Mouse (Mus musculus) embryonic facial prominence, embryonic 14.5 days (tissue): Measurements from ENCODE around the gene Lrmda. TPM values are rescaled to one million over a fixed set of nuclear protein-coding genes. Genes with fewer than 3 reads are reported as not detected.

ENCODE experiments used
- ATAC-seq: fragments of 200-750 bp; cut with Nextera tagmentation; 2 replicates; pipeline ENCODE4 v1.8.0; 2017; ENCODE audit warnings: low read depth, moderate number of reproducible peaks, moderate TSS enrichment
- DNase-seq: peaks from one replicate; pipeline ENCODE4 v3.0.0-alpha.2; 2015; ENCODE audit warnings: low spot score
- H3K27ac ChIP-seq: fragments of 300-500 bp; sonication (generic); replicated peaks from 2 replicates; pipeline ENCODE4 v1.5.1; 2014; ENCODE audit warnings: low read depth, mild to moderate bottlenecking, low read length, moderate library complexity
- H3K27me3 ChIP-seq: fragments of 300-500 bp; sonication (generic); replicated peaks from 2 replicates; pipeline ENCODE4 v1.6.1; 2014; ENCODE audit warnings: low read length; ENCODE audit not compliant: control insufficient read depth, insufficient read depth
- H3K36me3 ChIP-seq: fragments of 300-500 bp; sonication (generic); 2 replicates; pipeline ENCODE4 v1.6.1; 2014; ENCODE audit warnings: low read length, mixed read lengths; ENCODE audit not compliant: control insufficient read depth, insufficient read depth
- H3K4me1 ChIP-seq: fragments of 300-500 bp; sonication (generic); 2 replicates; pipeline ENCODE4 v1.6.1; 2014; ENCODE audit warnings: antibody characterized with exemption, low read length; ENCODE audit not compliant: control insufficient read depth, insufficient read depth
- H3K4me2 ChIP-seq: fragments of 300-500 bp; sonication (generic); 2 replicates; pipeline ENCODE4 v1.6.1; 2014; ENCODE audit warnings: low read depth, mild to moderate bottlenecking, low read length, moderate library complexity, mixed read lengths
- H3K4me3 ChIP-seq: fragments of 300-500 bp; sonication (generic); 2 replicates; pipeline ENCODE4 v1.5.1; 2014; ENCODE audit warnings: low read depth, mild to moderate bottlenecking, low read length
- H3K9ac ChIP-seq: fragments of 300-500 bp; sonication (generic); 2 replicates; pipeline ENCODE4 v1.6.1; 2014; ENCODE audit warnings: low read depth, mild to moderate bottlenecking, low read length, moderate library complexity, mixed read lengths
- H3K9me3 ChIP-seq: fragments of 300-500 bp; sonication (generic); 2 replicates; pipeline ENCODE4 v1.6.1; 2016; ENCODE audit warnings: low read length; ENCODE audit not compliant: control insufficient read depth
- WGBS: fragments of 180-500 bp; shearing (Covaris S2); extraction: QIAGEN DNeasy Blood & Tissue Kit; methylation state at CpG from one replicate; pipeline ENCODE4 v1.1.7; 2014; 5-methylcytosine and 5-hydroxymethylcytosine counted together
- polyA plus RNA-seq: library from polyadenylated mRNA; unstranded; fragments of >200 nt; fragmentation: Nextera tagmentation; extraction: Ambion mirVana; gene quantifications from 2 replicates; pipeline ENCODE4 v1.2.1, GENCODE M21; 2014

Gene Lrmda
- polyA plus RNA-seq, 1 experiment from 2014 or later, result 0.24 TPM

- no peaks in the 10 kb centered on the region for H3K4me1 ChIP-seq
- DNase-seq (no peak), ATAC-seq (no peak)
- H3K9me3 ChIP-seq, result no peaks in the 10 kb centered on the region
- no peak overlapping the region for H3K4me2 ChIP-seq
- no peak overlapping the region for H3K4me3 ChIP-seq
- H3K27me3 ChIP-seq, result 0 out of 2 replicates have a peak, but pooled peaks cover 3% of the 10 kb centered on the region
- H3K9ac ChIP-seq, result no peak overlapping the region
- no peaks in the 10 kb centered on the region for H3K36me3 ChIP-seq
- H3K27ac ChIP-seq, result no peak overlapping the region
- 82% methylated on average over 3 of the region's 3 CpGs for WGBS
These were observed 398.2 kb downstream of the Lrmda start for GRCm38 (mm10) chr14:22417706-22418105.

GRCm38 (mm10) chr14:22421668-22422067 is 402.2 kb downstream of the Lrmda start:
- WGBS, result 81% methylated on average over 4 of the region's 4 CpGs
- Histone ChIP-seq H3K4me2 (no peak overlapping the region), H3K4me3 (no peak overlapping the region), H3K36me3 (no peaks in the 10 kb centered on the region), H3K9ac (no peak overlapping the region), H3K27ac (no peak overlapping the region), H3K9me3 (no peaks in the 10 kb centered on the region), H3K4me1 (no peaks in the 10 kb centered on the region), H3K27me3 (no peaks in the 10 kb centered on the region)
- ATAC-seq (no peak), DNase-seq (no peak)

GRCm38 (mm10) chr14:22425018-22425534 is 405.6 kb downstream of the Lrmda start:
- Histone ChIP-seq H3K9me3 (no peaks in the 10 kb centered on the region), H3K4me1 (no peaks in the 10 kb centered on the region), H3K4me2 (no peak overlapping the region), H3K27ac (no peak overlapping the region), H3K27me3 (no peaks in the 10 kb centered on the region), H3K9ac (no peak overlapping the region), H3K4me3 (no peak overlapping the region), H3K36me3 (no peaks in the 10 kb centered on the region)
- no peak for DNase-seq
- 79% methylated on average over 7 of the region's 7 CpGs for WGBS
- ATAC-seq, result no peak

GRCm38 (mm10) chr14:22435441-22435840 is 415.9 kb downstream of the Lrmda start:
- Histone ChIP-seq H3K27ac (no peak overlapping the region), H3K27me3 (no peaks in the 10 kb centered on the region), H3K4me2 (no peak overlapping the region), H3K4me3 (no peak overlapping the region), H3K9ac (no peak overlapping the region), H3K4me1 (no peaks in the 10 kb centered on the region), H3K36me3 (no peaks in the 10 kb centered on the region), H3K9me3 (no peaks in the 10 kb centered on the region)
- WGBS, result 58% methylated on average over 3 of the region's 3 CpGs
- no peak for DNase-seq
- no peak for ATAC-seq

- Histone ChIP-seq H3K27ac (no peak overlapping the region), H3K4me1 (no peaks in the 10 kb centered on the region; the same call in 1 of the 2 replicates), H3K4me3 (no peak overlapping the region), H3K36me3 (no peaks in the 10 kb centered on the region), H3K9me3 (no peaks in the 10 kb centered on the region), H3K9ac (no peak overlapping the region), H3K4me2 (no peak overlapping the region), H3K27me3 (no peaks in the 10 kb centered on the region)
- DNase-seq (no peak), ATAC-seq (no peak)
- WGBS, result 56% methylated on average over 4 of the region's 4 CpGs
These were observed 416.4 kb downstream of the Lrmda start for GRCm38 (mm10) chr14:22435860-22436377.

- H3K9ac ChIP-seq, result no peak overlapping the region
- no peaks in the 10 kb centered on the region for H3K9me3 ChIP-seq
- H3K27ac ChIP-seq, result no peak overlapping the region
- H3K4me3 ChIP-seq, result no peak overlapping the region
- H3K4me2 ChIP-seq, result no peak overlapping the region
- H3K36me3 ChIP-seq, result no peaks in the 10 kb centered on the region
- 46% methylated on average over 18 of the region's 18 CpGs for WGBS
- no peaks in the 10 kb centered on the region; the same call in 1 of the 2 replicates for H3K4me1 ChIP-seq
- H3K27me3 ChIP-seq, result no peaks in the 10 kb centered on the region
- DNase-seq, result no peak
- ATAC-seq, result no peak
These were observed 421.0 kb downstream of the Lrmda start for GRCm38 (mm10) chr14:22440341-22440999.

GRCm38 (mm10) chr14:22441859-22442447 is 422.4 kb downstream of the Lrmda start:
- 53% methylated on average over 5 of the region's 5 CpGs for WGBS
- no peaks in the 10 kb centered on the region for H3K9me3 ChIP-seq
- no peak overlapping the region for H3K9ac ChIP-seq
- no peak overlapping the region for H3K4me3 ChIP-seq
- DNase-seq, result no peak
- H3K27me3 ChIP-seq, result no peaks in the 10 kb centered on the region
- no peaks in the 10 kb centered on the region for H3K36me3 ChIP-seq
- no peak overlapping the region for H3K27ac ChIP-seq
- peak; percentile 37; the same call in 1 of the 2 replicates for ATAC-seq
- H3K4me1 ChIP-seq, result no peaks in the 10 kb centered on the region; the same call in 1 of the 2 replicates
- H3K4me2 ChIP-seq, result no peak overlapping the region

GRCm38 (mm10) chr14:22442719-22443118 is 423.2 kb downstream of the Lrmda start:
- H3K9ac ChIP-seq, result no peak overlapping the region
- H3K9me3 ChIP-seq, result no peaks in the 10 kb centered on the region
- H3K27me3 ChIP-seq, result no peaks in the 10 kb centered on the region
- no peak overlapping the region for H3K4me3 ChIP-seq
- 75% methylated on average over 5 of the region's 5 CpGs for WGBS
- H3K27ac ChIP-seq, result no peak overlapping the region
- ATAC-seq (no peak), DNase-seq (no peak)
- no peaks in the 10 kb centered on the region; the same call in 1 of the 2 replicates for H3K4me1 ChIP-seq
- H3K4me2 ChIP-seq, result no peak overlapping the region
- no peaks in the 10 kb centered on the region for H3K36me3 ChIP-seq
